Mouse (Mus musculus): ENCODE measurements around the gene Nlrp6. TPM values are rescaled to one million over a fixed set of nuclear protein-coding genes. Genes with fewer than 3 reads are reported as not detected.

Gene Nlrp6
- polyA plus RNA-seq, 1 experiment from 2014 or later: 0.28 TPM

DNA sequence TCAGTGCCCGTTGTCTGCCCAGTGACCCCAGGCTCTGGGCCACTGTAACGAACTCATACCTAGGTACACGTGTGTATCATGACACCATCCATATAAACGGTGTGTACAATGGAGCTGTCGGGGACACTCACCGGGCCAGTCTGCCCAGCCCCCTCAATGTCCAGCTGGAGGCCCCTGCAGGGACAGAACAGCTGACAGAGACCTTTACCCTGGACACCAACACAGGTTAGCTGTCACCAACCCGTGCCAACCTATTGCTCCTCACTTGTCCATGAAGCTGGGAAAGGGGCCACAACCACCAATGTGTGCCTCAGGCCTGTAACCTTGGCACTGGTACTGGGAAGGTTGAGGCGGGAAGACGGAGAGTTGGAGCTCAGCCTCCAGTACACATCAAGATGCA, 21.6 kb downstream of the Nlrp6 start:
- 56% methylated on average over 9 of the region's 9 CpGs for WGBS
- Histone ChIP-seq H3K9me3 (no peaks in the 10 kb centered on the region), H3K4me3 (peak overlapping the region; percentile 56), H3K9ac (peak overlapping the region; percentile 71), H3K36me3 (peaks cover 29% of the 10 kb centered on the region), H3K4me2 (peak overlapping the region; percentile 65), H3K4me1 (peaks cover 33% of the 10 kb centered on the region), H3K27me3 (no peaks in the 10 kb centered on the region), H3K27ac (peak overlapping the region; percentile 97)
- ATAC-seq (ENCODE audit: insufficient number of reproducible peaks, low FRiP score, low TSS enrichment, low read depth): no peak

DNA sequence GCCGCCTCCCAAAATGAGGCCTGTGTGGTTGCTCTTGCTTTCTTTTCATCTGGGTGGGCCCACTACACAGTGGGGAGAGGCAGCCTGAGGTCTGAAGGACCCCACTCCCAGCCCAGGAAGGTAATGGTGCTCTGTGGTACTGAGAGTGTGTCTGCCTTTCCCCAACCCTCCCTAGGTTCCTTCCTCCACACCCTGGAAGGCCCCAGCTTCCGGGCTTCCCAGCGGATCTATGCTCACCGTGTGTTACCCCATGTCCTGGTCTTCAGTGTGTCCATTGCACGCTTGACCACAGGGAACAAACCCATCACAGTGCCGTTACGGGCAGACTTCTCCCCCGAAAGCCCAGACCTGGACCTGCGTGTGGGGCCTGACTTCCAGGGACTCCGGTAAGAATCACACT, 22.1 kb downstream of the Nlrp6 start:
- H3K36me3 ChIP-seq: peaks cover 34% of the 10 kb centered on the region
- H3K9ac ChIP-seq: no peak overlapping the region
- H3K4me3 ChIP-seq: peak overlapping the region; percentile 56; the same call in 1 of the 2 replicates
- H3K9me3 ChIP-seq: no peaks in the 10 kb centered on the region
- H3K27me3 ChIP-seq: no peaks in the 10 kb centered on the region
- H3K27ac ChIP-seq: peak overlapping the region; percentile 97
- WGBS: 87% methylated on average over 10 of the region's 10 CpGs
- no peak for ATAC-seq (ENCODE audit: insufficient number of reproducible peaks, low FRiP score, low TSS enrichment, low read depth)
- no peak overlapping the region for H3K4me2 ChIP-seq
- H3K4me1 ChIP-seq: peaks cover 33% of the 10 kb centered on the region

DNA sequence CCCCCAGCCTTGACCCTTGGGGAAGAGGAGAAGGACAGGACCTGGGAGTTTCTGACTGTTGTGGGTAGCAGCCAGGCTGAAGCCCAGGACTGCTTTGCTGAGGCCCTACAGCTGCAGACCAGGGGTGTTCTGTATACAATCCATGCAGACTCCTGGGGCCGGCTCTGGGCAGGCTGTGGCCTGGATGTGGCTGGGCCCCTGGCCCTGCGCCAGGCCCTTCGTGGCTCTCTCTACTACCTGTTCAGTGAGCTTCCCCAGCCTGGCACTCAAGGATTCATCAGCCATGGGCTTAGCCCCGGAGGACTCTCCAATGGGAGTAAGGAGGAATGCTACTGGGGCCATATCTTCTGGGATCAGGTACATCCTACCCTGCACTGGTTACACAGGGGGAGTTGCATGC, 22.7 kb downstream of the Nlrp6 start:
- Histone ChIP-seq H3K4me2 (no peak overlapping the region), H3K27me3 (no peaks in the 10 kb centered on the region), H3K4me1 (peaks cover 33% of the 10 kb centered on the region), H3K27ac (peak overlapping the region; percentile 97), H3K4me3 (no peak overlapping the region), H3K36me3 (peaks cover 39% of the 10 kb centered on the region), H3K9ac (no peak overlapping the region), H3K9me3 (no peaks in the 10 kb centered on the region)
- ATAC-seq (ENCODE audit: insufficient number of reproducible peaks, low FRiP score, low TSS enrichment, low read depth): no peak
- WGBS: 74% methylated on average over 4 of the region's 4 CpGs

DNA sequence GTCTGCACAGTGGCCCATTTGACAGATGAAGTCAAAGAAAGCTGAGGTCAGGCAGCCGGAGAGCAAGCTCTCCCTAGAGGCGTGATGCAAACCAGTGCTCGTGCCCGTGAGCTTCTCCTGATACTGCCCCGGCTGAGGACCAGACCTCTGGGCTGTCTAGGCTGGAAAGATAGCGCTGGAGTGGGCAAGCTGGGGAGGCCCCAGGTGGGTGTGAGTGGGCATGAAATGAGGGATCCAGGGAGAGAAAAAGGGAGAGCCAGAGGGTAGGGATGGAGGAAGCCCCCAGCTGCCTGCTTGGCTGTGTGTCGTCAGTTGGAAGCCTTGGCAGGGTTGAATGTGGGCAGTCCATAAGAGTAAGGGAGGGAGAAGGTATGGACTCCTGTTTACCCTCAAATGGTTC, 23.5 kb downstream of the Nlrp6 start:
- no peak overlapping the region for H3K27ac ChIP-seq
- H3K4me3 ChIP-seq: no peak overlapping the region
- no peak for ATAC-seq (ENCODE audit: insufficient number of reproducible peaks, low FRiP score, low TSS enrichment, low read depth)
- H3K4me2 ChIP-seq: no peak overlapping the region
- peaks cover 28% of the 10 kb centered on the region for H3K4me1 ChIP-seq
- H3K27me3 ChIP-seq: no peaks in the 10 kb centered on the region
- 82% methylated on average over 7 of the region's 7 CpGs for WGBS
- no peaks in the 10 kb centered on the region for H3K9me3 ChIP-seq
- H3K9ac ChIP-seq: no peak overlapping the region
- peaks cover 48% of the 10 kb centered on the region for H3K36me3 ChIP-seq

DNA sequence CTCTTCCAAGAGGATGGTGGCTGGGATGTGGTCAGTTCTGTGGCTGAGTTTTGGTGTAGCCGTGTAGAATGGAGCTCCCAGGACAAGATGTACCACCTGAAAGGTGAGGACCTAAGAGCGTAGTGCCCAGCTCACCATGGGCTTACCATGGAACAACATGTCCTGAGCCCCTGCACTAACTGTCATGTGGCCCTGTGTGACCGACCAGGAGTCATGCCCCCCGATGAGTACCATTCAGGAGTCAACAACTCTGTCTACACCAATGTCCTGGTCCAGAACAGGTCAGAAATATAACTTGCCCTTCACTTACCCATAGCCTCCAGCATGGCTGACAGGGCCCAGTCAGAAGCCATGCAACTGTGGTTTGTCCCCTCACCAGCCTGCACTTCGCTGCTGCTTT, 24.5 kb downstream of the Nlrp6 start:
- Histone ChIP-seq H3K4me1 (peaks cover 23% of the 10 kb centered on the region), H3K4me3 (no peak overlapping the region), H3K36me3 (peaks cover 56% of the 10 kb centered on the region), H3K4me2 (no peak overlapping the region), H3K27ac (no peak overlapping the region), H3K9me3 (no peaks in the 10 kb centered on the region), H3K27me3 (no peaks in the 10 kb centered on the region), H3K9ac (no peak overlapping the region)
- no peak for ATAC-seq (ENCODE audit: insufficient number of reproducible peaks, low FRiP score, low TSS enrichment, low read depth)
- WGBS: 93% methylated on average over 5 of the region's 5 CpGs

DNA sequence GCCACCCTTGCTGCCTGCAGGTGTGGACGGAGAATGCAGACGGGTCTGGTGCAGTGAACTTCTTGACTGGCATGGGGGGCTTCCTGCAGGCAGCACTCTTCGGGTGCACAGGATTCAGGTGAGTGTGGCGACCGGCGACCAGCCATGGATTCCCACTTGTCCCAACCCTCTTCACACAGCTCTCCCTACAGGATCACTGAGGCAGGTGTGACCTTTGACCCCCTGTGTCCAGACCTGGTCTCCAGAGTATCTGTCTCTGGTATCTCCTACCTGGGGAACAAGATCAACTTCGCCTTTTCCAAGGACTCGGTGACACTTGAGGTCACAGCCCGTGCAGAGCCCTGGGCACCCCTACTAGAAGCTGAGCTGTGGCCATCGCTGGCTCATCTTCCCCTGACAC, 25.6 kb downstream of the Nlrp6 start:
- Histone ChIP-seq H3K4me1 (peaks cover 29% of the 10 kb centered on the region), H3K9ac (no peak overlapping the region), H3K27ac (no peak overlapping the region), H3K4me3 (no peak overlapping the region), H3K4me2 (no peak overlapping the region), H3K36me3 (peaks cover 56% of the 10 kb centered on the region), H3K9me3 (no peaks in the 10 kb centered on the region), H3K27me3 (no peaks in the 10 kb centered on the region)
- ATAC-seq (ENCODE audit: insufficient number of reproducible peaks, low FRiP score, low TSS enrichment, low read depth): no peak
- 93% methylated on average over 10 of the region's 10 CpGs for WGBS

DNA sequence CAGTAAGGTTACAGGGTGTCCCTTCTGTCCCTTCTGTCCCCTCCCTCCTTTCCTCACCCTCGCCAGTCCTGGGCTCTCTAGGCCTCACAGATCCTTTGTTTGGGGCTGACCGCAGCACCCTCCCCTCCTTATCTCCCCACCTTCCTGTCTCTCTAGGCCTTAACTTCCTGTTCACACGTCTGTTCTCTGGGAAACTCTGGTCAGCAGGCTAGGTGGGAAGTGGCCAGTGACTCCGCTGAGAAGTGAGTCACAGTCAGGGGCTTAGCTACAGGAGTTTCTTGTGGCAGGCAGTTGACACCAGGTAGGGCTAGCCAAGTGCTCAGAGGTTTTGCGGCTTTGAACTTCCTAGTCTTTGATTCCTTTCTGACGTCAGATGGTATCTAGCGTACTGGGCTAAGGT, 26.3 kb downstream of the Nlrp6 start:
- H3K4me3 ChIP-seq: no peak overlapping the region
- H3K27ac ChIP-seq: no peak overlapping the region
- H3K36me3 ChIP-seq: peaks cover 56% of the 10 kb centered on the region
- H3K9me3 ChIP-seq: no peaks in the 10 kb centered on the region
- peaks cover 36% of the 10 kb centered on the region for H3K4me1 ChIP-seq
- H3K9ac ChIP-seq: no peak overlapping the region
- no peak overlapping the region for H3K4me2 ChIP-seq
- H3K27me3 ChIP-seq: no peaks in the 10 kb centered on the region
- ATAC-seq (ENCODE audit: insufficient number of reproducible peaks, low FRiP score, low TSS enrichment, low read depth): no peak
- 57% methylated on average over 7 of the region's 7 CpGs for WGBS

DNA sequence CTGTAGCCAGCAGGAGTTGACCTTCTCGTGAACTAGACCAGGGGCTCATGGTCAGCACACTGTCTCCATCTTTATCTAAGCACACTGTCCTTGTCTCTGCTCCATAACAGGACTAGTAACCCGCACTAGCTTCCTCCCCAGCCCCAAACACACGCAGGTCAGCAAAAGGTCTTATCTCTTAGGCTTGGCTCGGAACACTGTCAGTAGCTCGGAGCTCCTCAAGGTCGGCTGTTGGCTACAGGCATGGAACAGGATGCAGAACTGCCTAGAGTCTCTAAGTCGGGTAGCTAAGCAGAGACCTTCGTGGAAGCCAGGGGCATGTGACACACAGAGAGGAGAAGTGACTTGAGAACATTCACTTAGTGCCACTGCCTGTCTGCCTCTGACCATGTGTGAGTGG, 27.5 kb downstream of the Nlrp6 start:
- ATAC-seq (ENCODE audit: insufficient number of reproducible peaks, low FRiP score, low TSS enrichment, low read depth): no peak
- Histone ChIP-seq H3K4me1 (peaks cover 36% of the 10 kb centered on the region), H3K9me3 (no peaks in the 10 kb centered on the region), H3K27me3 (no peaks in the 10 kb centered on the region), H3K4me3 (no peak overlapping the region), H3K9ac (no peak overlapping the region), H3K4me2 (no peak overlapping the region), H3K36me3 (peaks cover 60% of the 10 kb centered on the region), H3K27ac (no peak overlapping the region)
- WGBS: 81% methylated on average over 8 of the region's 8 CpGs

DNA sequence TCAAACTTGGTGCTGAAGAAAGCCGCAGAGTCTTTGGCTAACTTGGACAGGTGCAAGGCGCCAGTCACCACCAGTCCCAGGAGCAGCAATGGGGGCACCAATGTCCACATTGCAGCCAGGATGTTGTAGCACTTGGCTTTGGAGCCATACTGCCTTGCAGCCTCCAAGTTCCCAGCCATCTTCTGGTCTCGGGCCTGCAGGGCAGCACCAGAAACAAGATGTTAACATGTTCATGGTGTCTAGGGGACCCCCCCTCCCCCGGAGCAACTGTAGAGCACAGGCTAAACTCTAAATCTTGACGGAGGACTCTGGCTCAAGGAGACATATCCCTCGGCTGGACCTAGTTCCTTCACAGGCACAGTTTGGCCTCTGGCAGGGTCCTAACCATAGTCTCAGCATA, 28.6 kb downstream of the Nlrp6 start:
- no peak overlapping the region for H3K4me2 ChIP-seq
- H3K9ac ChIP-seq: no peak overlapping the region
- H3K27me3 ChIP-seq: no peaks in the 10 kb centered on the region
- peaks cover 45% of the 10 kb centered on the region for H3K4me1 ChIP-seq
- H3K9me3 ChIP-seq: no peaks in the 10 kb centered on the region
- H3K4me3 ChIP-seq: no peak overlapping the region
- H3K27ac ChIP-seq: no peak overlapping the region
- ATAC-seq (ENCODE audit: insufficient number of reproducible peaks, low FRiP score, low TSS enrichment, low read depth): no peak
- peaks cover 61% of the 10 kb centered on the region for H3K36me3 ChIP-seq
- WGBS: 83% methylated on average over 6 of the region's 6 CpGs

DNA sequence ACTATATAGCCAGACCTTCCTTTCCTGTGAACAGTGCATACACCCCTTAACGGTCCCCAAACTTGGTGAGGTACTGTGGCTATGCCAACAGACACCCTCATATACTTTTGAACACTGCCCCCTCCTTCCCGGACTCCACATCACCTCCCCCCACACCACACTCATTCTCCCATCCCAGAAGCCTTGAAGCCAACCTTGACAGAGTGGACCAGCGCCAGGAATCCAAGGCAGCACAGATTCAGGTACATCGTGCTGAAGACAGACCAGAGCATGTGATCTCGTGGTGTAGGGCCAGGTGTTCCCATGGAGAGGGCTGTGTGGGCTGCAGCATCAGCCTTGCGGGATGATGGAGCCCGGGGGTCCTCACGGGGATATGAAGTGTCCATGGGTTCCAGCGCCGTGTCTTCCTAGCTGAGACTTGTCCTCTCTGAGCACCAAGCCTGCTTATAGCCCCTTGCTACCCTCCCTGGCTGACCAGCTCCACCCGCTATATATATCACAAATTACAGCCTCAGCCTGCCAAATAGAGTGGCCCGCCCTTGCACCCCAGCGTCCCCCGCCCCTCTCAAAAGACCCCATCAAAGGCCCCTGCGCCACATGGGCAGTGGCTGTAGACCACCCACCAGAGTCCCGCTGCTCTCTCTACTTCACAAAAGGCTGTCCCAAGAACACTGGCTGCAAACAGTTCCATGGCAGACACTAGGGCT, 29.3 kb downstream of the Nlrp6 start, which contains the start of gene Ifitm5:
Ifitm5 (minus strand) TSS at position 468 of the 707 bp plus-strand sequence.
- Histone ChIP-seq H3K4me2 (peak within 1 kb of the TSS; percentile 19), H3K9ac (peak within 1 kb of the TSS; percentile 14; the same call in 1 of the 2 replicates), H3K27me3 (no peaks in the 10 kb centered on the region), H3K9me3 (no peaks in the 10 kb centered on the region), H3K36me3 (peaks cover 55% of the 10 kb centered on the region), H3K4me3 (no peak within 1 kb of the TSS), H3K27ac (peak within 1 kb of the TSS; percentile 80), H3K4me1 (peaks cover 49% of the 10 kb centered on the region)
- WGBS: 68% methylated on average over 16 of the region's 16 CpGs
- no peak for ATAC-seq (ENCODE audit: insufficient number of reproducible peaks, low FRiP score, low TSS enrichment, low read depth)

DNA sequence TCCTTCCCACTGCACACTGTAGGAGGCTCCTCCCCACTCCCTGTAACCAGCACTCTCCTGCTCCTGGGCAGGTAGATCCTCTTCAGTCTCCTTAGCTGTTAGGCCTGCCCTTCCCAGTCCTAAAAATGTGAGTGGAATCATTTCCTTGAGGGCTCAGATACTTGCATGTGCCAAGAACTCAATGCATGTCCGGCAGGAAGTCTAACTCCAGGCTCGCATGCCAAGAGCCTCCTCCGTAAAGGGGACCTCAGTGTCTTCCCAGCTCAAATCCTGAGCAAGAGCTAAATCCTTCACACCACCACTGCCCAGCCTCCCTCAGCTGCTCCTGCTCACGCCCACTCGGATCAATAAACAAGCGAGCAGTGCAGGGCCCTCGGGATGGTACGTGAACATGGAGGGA, 30.3 kb downstream of the Nlrp6 start:
- Histone ChIP-seq H3K27ac (peak overlapping the region; percentile 80), H3K9ac (0 out of 2 replicates have a peak overlapping the region, but pooled peaks have one; percentile 14), H3K4me2 (peak overlapping the region; percentile 19; the same call in 1 of the 2 replicates), H3K27me3 (no peaks in the 10 kb centered on the region), H3K9me3 (no peaks in the 10 kb centered on the region), H3K4me3 (no peak overlapping the region), H3K36me3 (peaks cover 44% of the 10 kb centered on the region), H3K4me1 (peaks cover 50% of the 10 kb centered on the region)
- no peak for ATAC-seq (ENCODE audit: insufficient number of reproducible peaks, low FRiP score, low TSS enrichment, low read depth)
- WGBS: 27% methylated on average over 8 of the region's 8 CpGs

DNA sequence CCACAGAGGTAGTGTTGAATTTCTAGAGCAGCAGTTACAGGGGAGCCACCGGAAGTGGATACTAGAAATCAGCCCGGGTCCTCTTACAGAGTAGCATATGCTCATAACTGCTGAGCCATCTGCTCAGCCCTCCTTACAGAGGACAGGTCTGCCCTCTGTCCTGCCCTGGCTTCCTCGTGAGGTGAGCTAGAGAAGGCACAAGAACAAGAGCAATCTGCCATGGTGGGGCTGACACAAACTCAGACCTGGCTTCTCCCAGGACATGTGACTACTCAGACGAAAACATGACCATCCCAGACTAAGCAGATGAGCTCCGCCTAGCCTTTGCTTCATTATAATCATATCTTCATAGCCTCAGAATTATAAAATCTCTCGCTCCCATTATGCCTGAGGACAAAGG, 31.1 kb downstream of the Nlrp6 start:
- no peak overlapping the region for H3K4me3 ChIP-seq
- H3K9me3 ChIP-seq: no peaks in the 10 kb centered on the region
- no peaks in the 10 kb centered on the region for H3K27me3 ChIP-seq
- no peak overlapping the region for H3K4me2 ChIP-seq
- peaks cover 37% of the 10 kb centered on the region for H3K36me3 ChIP-seq
- no peak overlapping the region for H3K9ac ChIP-seq
- ATAC-seq (ENCODE audit: insufficient number of reproducible peaks, low FRiP score, low TSS enrichment, low read depth): no peak
- H3K4me1 ChIP-seq: peaks cover 57% of the 10 kb centered on the region
- WGBS: 59% methylated on average over 6 of the region's 6 CpGs
- H3K27ac ChIP-seq: peak overlapping the region; percentile 80; the same call in 1 of the 2 replicates

Measured in limb, embryonic 15.5 days (tissue).